Mouse (Mus musculus): ENCODE measurements at regions not wholly inside any gene's neighbourhood (a gene's known extent, or its start where the extent isn't known, plus 50 kb on each side); places are given as distances from the start of the nearest gene placed in this dataset.

- TF ChIP-seq GATA1 (IDR thresholded peaks at IDR 0.05; ENCODE audit: borderline replicate concordance, low read length) (no peak), FLI1 (IDR thresholded peaks at IDR 0.05; ENCODE audit: low read length) (no peak)
Measured at GRCm38 (mm10) chr17:88142003-88142402, 76.9 kb upstream of the Fbxo11 start.

Measured in megakaryocyte, embryonic 14.5 days (primary cell).